Mouse (Mus musculus) MEL (cell line): ENCODE data around the gene Usp19. TPM values are rescaled to one million over a fixed set of nuclear protein-coding genes. Genes with fewer than 3 reads are reported as not detected.
A peak's percentile ranks its signal among the peaks of the same experiment; 100 is the strongest.

Experiments used
- DNase-seq: peaks from one replicate; pipeline ENCODE4 v3.0.0; 2011; ENCODE audit warnings: low read depth, low spot score
- H3K27ac ChIP-seq: 2 replicates; pipeline ENCODE4 v1.5.1; 2012; ENCODE audit warnings: low read depth, mild to moderate bottlenecking, control low read depth, low read length, moderate library complexity; ENCODE audit not compliant: control insufficient read depth
- H3K27me3 ChIP-seq, 2 experiments: fragments of 150-350 bp in 1 of 2; sonication (generic) in 1 of 2; 2 replicates each; pipeline ENCODE4 v1.6.1; 2012; ENCODE audit warnings: low read length in 2 of 2, mild to moderate bottlenecking in 2 of 2, improper control_type of control experiment in 1 of 2, moderate library complexity in 1 of 2; ENCODE audit not compliant: insufficient read depth in 2 of 2, control insufficient read depth in 1 of 2
- H3K36me3 ChIP-seq, 2 experiments: 2 replicates each; pipeline ENCODE4 v1.6.1; 2012 to 2014; ENCODE audit warnings: low read length in 2 of 2, improper control_type of control experiment in 1 of 2, inconsistent platforms in 1 of 2, mild to moderate bottlenecking in 1 of 2; ENCODE audit not compliant: insufficient read depth in 2 of 2, control insufficient read depth in 1 of 2
- H3K4me1 ChIP-seq, 2 experiments: fragments of 150-350 bp in 1 of 2; sonication (generic) in 1 of 2; 2 replicates each; pipeline ENCODE4 v1.6.1; 2012; ENCODE audit warnings: low read length in 2 of 2, improper control_type of control experiment in 1 of 2, mild to moderate bottlenecking in 1 of 2; ENCODE audit not compliant: insufficient read depth in 2 of 2, control insufficient read depth in 1 of 2
- H3K4me3 ChIP-seq, 2 experiments: fragments of 150-350 bp in 1 of 2; sonication (generic) in 1 of 2; 2 replicates each; pipeline ENCODE4 v1.5.1; 2012; ENCODE audit warnings: low read depth in 2 of 2, low read length in 2 of 2, mild to moderate bottlenecking in 2 of 2, moderate library complexity in 2 of 2, control low read depth in 1 of 2, improper control_type of control experiment in 1 of 2; ENCODE audit not compliant: control insufficient read depth in 1 of 2, insufficient read depth in 1 of 2
- H3K79me2 ChIP-seq: 2 replicates; pipeline ENCODE4 v1.6.1; 2012; ENCODE audit warnings: mild to moderate bottlenecking, low read length, moderate library complexity; ENCODE audit not compliant: control insufficient read depth, poor library complexity, insufficient read depth
- H3K9ac ChIP-seq: 2 replicates; pipeline ENCODE4 v1.6.1; 2012; ENCODE audit warnings: low read depth, mild to moderate bottlenecking, control low read depth, low read length, moderate library complexity; ENCODE audit not compliant: control insufficient read depth, poor library complexity, severe bottlenecking
- H3K9me3 ChIP-seq: fragments of 150-350 bp; sonication (generic); replicated peaks from 2 replicates; pipeline ENCODE4 v1.6.1; 2012; ENCODE audit warnings: mild to moderate bottlenecking, low read length, improper control_type of control experiment, moderate library complexity; ENCODE audit not compliant: insufficient read depth
- BHLHE40 ChIP-seq: IDR thresholded peaks from 2 replicates; pipeline ENCODE4 v1.6.1; 2012; ENCODE audit warnings: low read depth, mild to moderate bottlenecking, inconsistent platforms, low read length, improper control_type of control experiment, borderline replicate concordance
- CHD1 ChIP-seq: IDR thresholded peaks from 2 replicates; pipeline ENCODE4 v1.6.1; 2012; ENCODE audit warnings: low read depth, mild to moderate bottlenecking, inconsistent platforms, low read length, improper control_type of control experiment
- CHD2 ChIP-seq: IDR thresholded peaks from 2 replicates; pipeline ENCODE4 v1.6.1; 2011; ENCODE audit warnings: low read length, improper control_type of control experiment
- E2F4 ChIP-seq: IDR thresholded peaks from 2 replicates; pipeline ENCODE4 v1.6.1; 2011; ENCODE audit warnings: low read depth, low read length, improper control_type of control experiment, borderline replicate concordance
- ELF1 ChIP-seq: IDR thresholded peaks from 2 replicates; pipeline ENCODE4 v1.6.1; 2014; ENCODE audit warnings: low read depth, mild to moderate bottlenecking, inconsistent platforms, low read length, improper control_type of control experiment, moderate library complexity
- GABPA ChIP-seq: IDR thresholded peaks from 2 replicates; pipeline ENCODE4 v1.6.1; 2012; ENCODE audit warnings: low read depth, mild to moderate bottlenecking, inconsistent platforms, low read length, improper control_type of control experiment, moderate library complexity
- GATA1 ChIP-seq: IDR thresholded peaks from 2 replicates; pipeline ENCODE4 v1.6.1; 2011; ENCODE audit warnings: low read depth, low read length, improper control_type of control experiment
- KAT2A ChIP-seq: conservative IDR thresholded peaks from 2 replicates; pipeline ENCODE4 v1.6.1; 2012; ENCODE audit warnings: low read depth, low read length, improper control_type of control experiment, inconsistent platforms
- MAFK ChIP-seq: IDR thresholded peaks from 2 replicates; pipeline ENCODE4 v1.6.1; 2011; ENCODE audit warnings: low read depth, mild to moderate bottlenecking, low read length, improper control_type of control experiment, borderline replicate concordance
- MAX ChIP-seq: IDR thresholded peaks from 2 replicates; pipeline ENCODE4 v1.6.1; 2011; ENCODE audit warnings: low read length, improper control_type of control experiment
- MAZ ChIP-seq: IDR thresholded peaks from 2 replicates; pipeline ENCODE4 v1.6.1; 2012; ENCODE audit warnings: low read depth, mild to moderate bottlenecking, inconsistent platforms, low read length, improper control_type of control experiment
- MXI1 ChIP-seq: IDR thresholded peaks from 2 replicates; pipeline ENCODE4 v1.6.1; 2011; ENCODE audit warnings: mild to moderate bottlenecking, low read depth, low read length, improper control_type of control experiment
- MYB ChIP-seq: IDR thresholded peaks from 2 replicates; pipeline ENCODE4 v1.6.1; 2011; ENCODE audit warnings: mild to moderate bottlenecking, low read depth, low read length, improper control_type of control experiment
- NELFE ChIP-seq: IDR thresholded peaks from 2 replicates; pipeline ENCODE4 v1.6.1; 2011; ENCODE audit warnings: low read depth, low read length, improper control_type of control experiment
- POLR2AphosphoS5 ChIP-seq: IDR thresholded peaks from 2 replicates; pipeline ENCODE4 v1.6.1; 2012; ENCODE audit warnings: low read depth, borderline replicate concordance, mild to moderate bottlenecking, inconsistent platforms, low read length, moderate library complexity, mixed read lengths
- RAD21 ChIP-seq: IDR thresholded peaks from 2 replicates; pipeline ENCODE4 v1.6.1; 2011; ENCODE audit warnings: mild to moderate bottlenecking, low read depth, low read length, improper control_type of control experiment
- SIN3A ChIP-seq: IDR thresholded peaks from 2 replicates; pipeline ENCODE4 v1.6.1; 2012; ENCODE audit warnings: low read length, improper control_type of control experiment, inconsistent platforms
- TAL1 ChIP-seq: IDR thresholded peaks from 2 replicates; pipeline ENCODE4 v1.6.1; 2012; ENCODE audit warnings: mild to moderate bottlenecking, inconsistent platforms, low read length, moderate library complexity, mixed read lengths
- TBP ChIP-seq: IDR thresholded peaks from 2 replicates; pipeline ENCODE4 v1.8.0; 2011; ENCODE audit warnings: low read depth, low read length, improper control_type of control experiment
- TCF12 ChIP-seq: IDR thresholded peaks from 2 replicates; pipeline ENCODE4 v1.6.1; 2014; ENCODE audit warnings: low read depth, mild to moderate bottlenecking, inconsistent platforms, low read length, improper control_type of control experiment, moderate library complexity
- UBTF ChIP-seq: IDR thresholded peaks from 2 replicates; pipeline ENCODE4 v1.6.1; 2012; ENCODE audit warnings: low read depth, mild to moderate bottlenecking, inconsistent platforms, low read length, improper control_type of control experiment, moderate library complexity, borderline replicate concordance; ENCODE audit not compliant: insufficient read depth
- USF1 ChIP-seq: IDR thresholded peaks from 2 replicates; pipeline ENCODE4 v1.6.1; 2014; ENCODE audit warnings: low read depth, mild to moderate bottlenecking, inconsistent platforms, low read length, improper control_type of control experiment, moderate library complexity
- USF2 ChIP-seq, 2 experiments: IDR thresholded peaks; 2 replicates each; pipeline ENCODE4 v1.6.1; 2011 to 2012; ENCODE audit warnings: improper control_type of control experiment in 2 of 2, low read length in 2 of 2, borderline replicate concordance in 1 of 2, inconsistent platforms in 1 of 2, low read depth in 1 of 2, mild to moderate bottlenecking in 1 of 2; ENCODE audit not compliant: insufficient read depth in 1 of 2
- ZNF384 ChIP-seq: IDR thresholded peaks from 2 replicates; pipeline ENCODE4 v1.6.1; 2012; ENCODE audit warnings: low read depth, mild to moderate bottlenecking, inconsistent platforms, low read length, improper control_type of control experiment
- polyA plus RNA-seq, 2 experiments: library from polyadenylated mRNA; stranded (reverse) in 1 of 2; unstranded in 1 of 2; fragments of >175 nt in 1 of 2; fragments of >200 nt in 1 of 2; gene quantifications; 2 replicates each; pipeline versions ENCODE4 v1.2.1 to v1.2.4; 2012; ENCODE audit warnings: low replicate concordance in 2 of 2, low read depth in 1 of 2; ENCODE audit not compliant: insufficient read length in 2 of 2, insufficient read depth in 1 of 2, missing spikeins in 1 of 2
- total RNA-seq: library from RNA; depleted of rRNA; stranded (reverse); fragments of 300-350 nt; gene quantifications from 2 replicates; pipeline ENCODE4 v1.2.3, GENCODE M21; 2012

Usp19 gene
- total and polyA plus RNA-seq, 3 experiments = 76.1 to 162 TPM; not detected in 1

- TF ChIP-seq MYB = no peak
- no peak for TF ChIP-seq USF2 (IDR thresholded peaks at IDR 0.05; ENCODE audit: borderline replicate concordance in 1 of 2, insufficient read depth in 1 of 2, low read depth in 1 of 2, low read length in 2 of 2)
- TF ChIP-seq UBTF = no peak
- TF ChIP-seq, all 39 proteins: peak for 15
Observed at GRCm38 (mm10) chr9:108507619-108508434, 17.4 kb downstream of the Usp19 start, which contains the start of gene Qars (continued).

GRCm38 (mm10) chr9:108508776-108509175 lies 18.4 kb downstream of the Usp19 start:
- no peaks in the 10 kb centered on the region for H3K27me3 ChIP-seq
- TF ChIP-seq USF2 (IDR thresholded peaks at IDR 0.05; ENCODE audit: borderline replicate concordance in 1 of 2, insufficient read depth in 1 of 2, low read depth in 1 of 2, low read length in 2 of 2) = no peak
- TF ChIP-seq ELF1 = no peak
- no peak for TF ChIP-seq RAD21
- TF ChIP-seq MAX = no peak
- no peak for TF ChIP-seq KAT2A
- 0 out of 2 replicates have a peak, but pooled peaks have one; percentile 42 for TF ChIP-seq CHD1
- no peak for TF ChIP-seq GABPA
- TF ChIP-seq USF1 = no peak
- TF ChIP-seq NELFE = no peak
- no peak for TF ChIP-seq BHLHE40
- TF ChIP-seq TBP = peak; percentile 71; the same call in 1 of the 2 replicates
- no peak for TF ChIP-seq SIN3A
- no peak for TF ChIP-seq TAL1
- no peak for TF ChIP-seq E2F4
- no peak for TF ChIP-seq UBTF
- TF ChIP-seq MXI1 = no peak
- no peak for TF ChIP-seq POLR2AphosphoS5
- TF ChIP-seq CHD2 = no peak
- TF ChIP-seq ZNF384 = no peak
- no peak for TF ChIP-seq MAFK
- 0 out of 2 replicates have a peak, but pooled peaks have one; percentile 34 for TF ChIP-seq GATA1
- TF ChIP-seq MAZ = no peak
- no peak for TF ChIP-seq TCF12
- TF ChIP-seq, all 39 proteins: peak for 3
- DNase-seq = peak; percentile 69
- H3K9me3 ChIP-seq = no peaks in the 10 kb centered on the region
- peaks cover 3 to 11% of the 10 kb centered on the region in 2 experiments for H3K4me1 ChIP-seq
- H3K4me3 ChIP-seq = peak overlapping the region; percentile 80 to 86
- H3K9ac ChIP-seq = peak overlapping the region; percentile 81
- peak overlapping the region; percentile 79 for H3K27ac ChIP-seq
- H3K36me3 ChIP-seq = peaks cover 5 to 10% of the 10 kb centered on the region in 2 experiments
- peaks cover 15% of the 10 kb centered on the region for H3K79me2 ChIP-seq
